ENCODE assay signal across 17 mouse cellular contexts in genomic region chr4:125212176-125212530, GRCm38 (mm10).
"Had no signal": no experiment of that assay in that cellular context is flagged by ENCODE, and none has a peak within 500 bp of the region (broad histone marks: within the 10 kb centered on the region; RNA-seq: fewer than 3 reads in every experiment).

No protein-coding gene starts in this region.

- ATAC-seq: liver, postnatal 0 days; lung, postnatal 0 days; midbrain, embryonic 15.5 days had no signal

- H3K9ac ChIP-seq: liver, embryonic 13.5 days; liver, embryonic 15.5 days; liver, postnatal 0 days; lung, embryonic 15.5 days; midbrain, embryonic 12.5 days; midbrain, embryonic 15.5 days; neural tube, embryonic 12.5 days; stomach, embryonic 15.5 days had no signal

- H3K4me2 ChIP-seq: liver, embryonic 13.5 days; liver, embryonic 15.5 days; lung, embryonic 15.5 days; midbrain, embryonic 12.5 days; midbrain, embryonic 15.5 days; neural tube, embryonic 12.5 days; stomach, embryonic 15.5 days had no signal

- H3K27ac ChIP-seq: liver, embryonic 13.5 days; liver, embryonic 15.5 days; lung, embryonic 15.5 days; macrophage; midbrain, embryonic 12.5 days; midbrain, embryonic 15.5 days; neural tube, embryonic 12.5 days; stomach, embryonic 15.5 days; stomach, postnatal 0 days had no signal

- H3K4me1 ChIP-seq: liver, embryonic 13.5 days; liver, embryonic 15.5 days; lung, embryonic 15.5 days; stomach, embryonic 15.5 days had no signal

- H3K36me3 ChIP-seq: liver, embryonic 13.5 days; liver, embryonic 15.5 days; lung, embryonic 15.5 days; midbrain, embryonic 12.5 days; midbrain, embryonic 15.5 days; neural tube, embryonic 12.5 days; stomach, embryonic 15.5 days had no signal

- H3K4me3 ChIP-seq: liver, embryonic 13.5 days; liver, embryonic 15.5 days; lung, embryonic 15.5 days; midbrain, embryonic 12.5 days; midbrain, embryonic 15.5 days; neural tube, embryonic 12.5 days; stomach, embryonic 15.5 days had no signal

- H3K27me3 ChIP-seq: liver, embryonic 13.5 days; lung, embryonic 15.5 days; midbrain, embryonic 15.5 days; neural tube, embryonic 12.5 days; stomach, embryonic 15.5 days had no signal

- DNase-seq: liver, embryonic 13.5 days; liver, postnatal 0 days; lung, adult 2 months; lung, postnatal 14 days; lung, postnatal 36 days; right cerebral cortex, postnatal 14 days; thymus, postnatal 14 days; thymus, postnatal 36 days had no signal

- H3K9me3 ChIP-seq: liver, embryonic 13.5 days; liver, embryonic 15.5 days; stomach, embryonic 15.5 days had no signal
